Mouse (Mus musculus): ENCODE data around the gene 3110040M04Rik.
"Not testable (repeated sequence)": the region's sequence is repeated elsewhere in the genome, so short reads cannot be mapped to it uniquely, and the experiment has no call there.

DNA sequence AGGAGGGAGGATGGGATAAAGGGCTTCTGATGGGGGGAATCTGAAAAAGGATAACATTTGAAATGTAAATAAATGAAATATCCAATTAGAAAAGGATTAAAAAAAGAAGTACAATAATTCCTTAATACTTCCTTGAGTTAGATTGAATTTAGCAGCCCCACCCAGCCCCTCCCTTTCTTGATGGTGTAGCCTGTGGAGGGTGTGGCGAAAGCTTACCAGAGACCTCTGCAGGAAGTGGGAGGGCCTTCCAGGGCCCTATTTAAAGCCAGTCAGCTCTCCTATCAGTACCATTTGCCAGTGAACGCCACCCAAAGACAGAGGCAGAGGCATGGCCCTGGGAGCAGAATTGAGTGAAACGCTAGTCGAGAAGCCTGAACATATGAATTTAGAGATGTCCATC lies 5.8 kb upstream of the 3110040M04Rik start, which contains the start of gene Gm47995:
- not testable (repeated sequence) for TF ChIP-seq ELF1 (IDR thresholded peaks at IDR 0.05; ENCODE audit: low read depth, low read length); TCF12 (IDR thresholded peaks at IDR 0.05; ENCODE audit: low read depth, low read length); ZMIZ1 (IDR thresholded peaks at IDR 0.05; ENCODE audit: low read depth, low read length); CHD1 (IDR thresholded peaks at IDR 0.05; ENCODE audit: low read depth, low read length); ETS1 (conservative IDR thresholded peaks at IDR 0.05; ENCODE audit: low read depth, low read length)
